ENCODE assay signal across 31 mouse cellular contexts in genomic region chr16:9074295-9074694, GRCm38 (mm10).
"Had no signal": no experiment of that assay in that cellular context is flagged by ENCODE, and none has a peak within 500 bp of the region (broad histone marks: within the 10 kb centered on the region; RNA-seq: fewer than 3 reads in every experiment).

No protein-coding gene starts in this region.

- H3K27ac ChIP-seq: limb, embryonic 10.5 days; limb, embryonic 12.5 days; limb, embryonic 13.5 days; limb, embryonic 15.5 days; liver, embryonic 12.5 days; liver, embryonic 13.5 days; liver, embryonic 14.5 days; liver, embryonic 15.5 days; lung, embryonic 15.5 days; macrophage; midbrain, embryonic 10.5 days; midbrain, embryonic 12.5 days; midbrain, embryonic 13.5 days; midbrain, embryonic 15.5 days had no signal

- H3K9me3 ChIP-seq: limb, embryonic 10.5 days; limb, embryonic 12.5 days; limb, embryonic 13.5 days; limb, embryonic 15.5 days; liver, embryonic 13.5 days; liver, embryonic 15.5 days; lung, embryonic 15.5 days; midbrain, embryonic 10.5 days; midbrain, embryonic 12.5 days; midbrain, embryonic 13.5 days; midbrain, embryonic 15.5 days had no signal

- ATAC-seq: liver, embryonic 12.5 days; liver, postnatal 0 days; lung, postnatal 0 days; midbrain, embryonic 13.5 days; midbrain, embryonic 15.5 days; midbrain, embryonic 16.5 days had no signal

- DNase-seq: left cerebral cortex, postnatal 4 days; liver; liver, embryonic 13.5 days; liver, postnatal 0 days; lung, adult 18-20 months; lung, adult 2 months; lung, embryonic 14.5 days; lung, postnatal 10 days; lung, postnatal 14 days; lung, postnatal 36 days; lung, postnatal 4 days; midbrain, embryonic 14.5 days had no signal

- H3K9ac ChIP-seq: limb, embryonic 12.5 days; limb, embryonic 13.5 days; limb, embryonic 15.5 days; liver, embryonic 12.5 days; liver, embryonic 13.5 days; liver, embryonic 14.5 days; liver, embryonic 15.5 days; liver, postnatal 0 days; lung, embryonic 14.5 days; lung, embryonic 15.5 days; midbrain, embryonic 12.5 days; midbrain, embryonic 13.5 days; midbrain, embryonic 15.5 days had no signal

- H3K27me3 ChIP-seq: limb, embryonic 12.5 days; limb, embryonic 13.5 days; limb, embryonic 15.5 days; liver, embryonic 12.5 days; liver, embryonic 13.5 days; liver, embryonic 15.5 days; lung, embryonic 15.5 days; megakaryocyte, embryonic 14.5 days; midbrain, embryonic 12.5 days; midbrain, embryonic 13.5 days; midbrain, embryonic 15.5 days had no signal

- H3K4me1 ChIP-seq: limb, embryonic 10.5 days; limb, embryonic 12.5 days; limb, embryonic 13.5 days; limb, embryonic 15.5 days; liver, embryonic 12.5 days; liver, embryonic 13.5 days; liver, embryonic 15.5 days; lung, embryonic 15.5 days; megakaryocyte, embryonic 14.5 days had no signal

- H3K4me3 ChIP-seq: limb, embryonic 10.5 days; limb, embryonic 12.5 days; limb, embryonic 13.5 days; limb, embryonic 15.5 days; liver, embryonic 12.5 days; liver, embryonic 13.5 days; liver, embryonic 15.5 days; lung, embryonic 15.5 days; megakaryocyte, embryonic 14.5 days; midbrain, embryonic 10.5 days; midbrain, embryonic 12.5 days; midbrain, embryonic 13.5 days; midbrain, embryonic 15.5 days; myocyte had no signal

- H3K4me2 ChIP-seq: limb, embryonic 12.5 days; limb, embryonic 13.5 days; limb, embryonic 15.5 days; liver, embryonic 11.5 days; liver, embryonic 12.5 days; liver, embryonic 13.5 days; liver, embryonic 15.5 days; lung, embryonic 14.5 days; lung, embryonic 15.5 days; midbrain, embryonic 11.5 days; midbrain, embryonic 12.5 days; midbrain, embryonic 13.5 days; midbrain, embryonic 15.5 days had no signal

- H3K36me3 ChIP-seq: limb, embryonic 10.5 days; limb, embryonic 12.5 days; limb, embryonic 13.5 days; limb, embryonic 15.5 days; liver, embryonic 12.5 days; liver, embryonic 13.5 days; liver, embryonic 15.5 days; lung, embryonic 15.5 days; midbrain, embryonic 10.5 days; midbrain, embryonic 12.5 days; midbrain, embryonic 13.5 days; midbrain, embryonic 15.5 days had no signal
